Mouse (Mus musculus) cerebellum, adult 11-12 months (tissue): ENCODE measurements around the gene Naa35.

Source experiments
- DNase-seq: peaks from one replicate; pipeline ENCODE4 v3.0.0; 2022

Gene Naa35

GRCm38 (mm10) chr13:59639368-59640177 is 54.5 kb downstream of the Naa35 start:
- DNase-seq: peak; percentile 38

DNA sequence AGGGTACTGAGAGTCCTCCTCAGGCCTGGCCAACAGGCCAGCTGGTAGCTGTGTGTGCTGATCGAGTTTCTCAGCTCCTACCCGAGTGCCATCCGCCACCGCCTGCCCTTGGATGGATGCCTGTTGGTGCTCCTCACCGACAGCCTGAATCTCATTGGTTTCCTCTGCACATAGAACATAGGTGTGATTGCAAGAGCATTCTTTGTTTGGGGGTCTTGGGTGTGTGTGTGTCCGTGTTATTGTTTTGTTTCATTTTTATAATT is 55.0 kb downstream of the Naa35 start:
- DNase-seq: peak; percentile 96

DNA sequence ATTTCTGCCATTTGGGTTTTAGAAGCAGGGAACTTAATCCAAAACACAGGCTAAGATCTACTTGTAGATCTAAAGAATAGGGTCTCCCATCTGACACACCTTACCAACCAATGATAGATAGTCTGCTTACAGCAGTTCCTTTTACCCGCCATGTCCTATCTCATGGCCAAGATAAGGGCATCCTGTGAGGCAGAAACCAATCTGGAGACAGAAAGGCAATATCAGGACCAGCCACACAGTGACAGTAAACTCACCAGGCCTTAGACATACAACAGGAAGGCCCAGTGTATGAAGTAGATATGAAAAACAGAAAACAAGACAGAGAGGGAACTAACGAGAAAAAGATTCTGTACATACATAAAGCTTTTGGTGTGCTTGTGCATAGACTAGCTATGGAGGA is 57.8 kb downstream of the Naa35 start:
- no peak for DNase-seq

- DNase-seq: peak; percentile 8
These were observed 60.4 kb downstream of the Naa35 start for GRCm38 (mm10) chr13:59645491-59645890.

- DNase-seq: peak; percentile 42
These were observed 61.7 kb downstream of the Naa35 start for GRCm38 (mm10) chr13:59646674-59647244.

GRCm38 (mm10) chr13:59647484-59647883 is 62.4 kb downstream of the Naa35 start:
- DNase-seq: no peak

- DNase-seq: peak; percentile 70
These were observed 63.5 kb downstream of the Naa35 start for GRCm38 (mm10) chr13:59648598-59648997.

GRCm38 (mm10) chr13:59649781-59650180 is 64.7 kb downstream of the Naa35 start:
- DNase-seq: no peak

GRCm38 (mm10) chr13:59652651-59653050 is 67.6 kb downstream of the Naa35 start:
- DNase-seq: no peak

DNA sequence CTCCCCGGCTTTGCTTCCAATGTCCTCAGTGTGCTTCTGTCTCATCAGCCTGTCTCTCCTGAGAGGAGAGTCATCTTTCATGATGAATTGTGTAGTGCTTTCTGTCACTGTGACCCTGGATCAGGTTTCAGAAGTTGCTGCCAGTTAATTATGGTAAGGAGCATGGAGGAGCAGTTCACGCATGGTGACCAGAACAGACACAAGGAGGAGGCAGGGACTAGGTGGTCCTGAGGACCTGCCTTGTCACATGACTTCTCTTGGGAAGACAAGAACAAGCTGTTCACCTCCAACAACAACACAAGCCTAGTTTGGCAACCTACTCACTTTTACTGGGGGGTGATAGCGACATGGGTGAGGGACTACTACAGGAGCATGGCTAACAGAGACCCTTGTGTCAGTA is 68.1 kb downstream of the Naa35 start:
- DNase-seq: no peak

DNA sequence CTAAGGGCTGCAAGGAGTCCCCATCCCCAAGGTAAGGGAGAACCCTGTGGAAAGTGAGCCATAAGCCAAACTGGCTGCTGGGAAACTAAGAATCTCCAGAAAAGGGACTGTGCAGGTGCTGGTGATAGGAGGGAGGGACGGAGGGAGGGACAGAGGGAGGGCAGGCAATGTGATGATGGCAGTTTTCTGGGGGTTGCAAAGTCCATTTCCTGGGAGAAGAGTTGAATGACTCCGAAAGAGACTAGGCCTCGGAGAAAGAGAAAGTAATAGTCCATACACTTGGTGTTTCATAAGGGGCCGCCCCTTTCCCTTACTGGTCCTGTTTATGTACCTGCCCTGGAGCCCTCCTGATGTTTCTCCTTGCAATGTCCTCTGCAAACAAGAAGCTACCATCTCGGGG is 69.4 kb downstream of the Naa35 start:
- DNase-seq: no peak

GRCm38 (mm10) chr13:59655718-59656315 is 70.8 kb downstream of the Naa35 start:
- no peak for DNase-seq

DNA sequence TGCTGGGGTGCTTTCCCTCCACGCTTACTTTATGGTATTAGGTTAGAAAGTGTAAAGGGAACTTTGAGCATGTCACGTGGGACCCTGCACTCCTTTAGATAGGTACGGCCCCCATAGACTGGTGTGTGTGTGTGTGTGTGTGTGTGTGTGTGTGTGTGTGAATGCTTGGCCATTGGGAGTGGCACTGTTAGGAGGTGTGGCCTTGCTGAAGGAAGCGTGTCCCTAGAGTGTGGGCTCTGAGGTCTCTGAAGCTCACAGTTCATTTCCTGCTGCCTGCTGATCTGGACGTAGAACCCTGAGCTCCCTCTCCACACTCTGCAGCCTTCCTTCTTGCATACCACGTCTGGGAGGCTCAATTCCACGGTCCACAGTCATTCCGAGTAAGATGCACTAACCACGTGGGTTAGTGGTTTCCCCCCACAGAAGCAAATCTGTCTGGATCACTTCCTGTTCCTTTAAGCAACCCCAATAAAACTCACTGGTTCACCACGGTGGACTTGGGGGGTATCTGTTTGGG is 71.3 kb downstream of the Naa35 start:
- no peak for DNase-seq

DNA sequence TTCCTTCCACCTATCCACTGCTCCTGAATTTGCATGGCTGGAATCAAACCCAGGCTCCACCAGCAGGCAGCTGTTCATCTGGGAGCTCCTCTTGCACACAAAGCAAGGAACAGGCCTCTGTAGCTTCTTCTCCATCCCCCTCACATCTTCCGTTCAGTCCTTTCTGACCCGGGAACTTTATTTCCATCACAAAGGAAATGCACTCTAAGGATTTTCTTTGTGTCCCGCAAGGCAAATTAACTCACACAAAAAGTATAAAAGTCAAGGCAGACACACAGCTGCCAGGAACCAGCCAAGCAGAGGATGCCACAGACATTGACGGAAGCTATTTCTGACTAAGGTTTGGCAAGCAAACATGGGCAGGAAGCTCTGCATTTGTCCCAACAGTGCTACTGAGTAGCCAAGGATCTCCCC is 71.9 kb downstream of the Naa35 start:
- no peak for DNase-seq

DNA sequence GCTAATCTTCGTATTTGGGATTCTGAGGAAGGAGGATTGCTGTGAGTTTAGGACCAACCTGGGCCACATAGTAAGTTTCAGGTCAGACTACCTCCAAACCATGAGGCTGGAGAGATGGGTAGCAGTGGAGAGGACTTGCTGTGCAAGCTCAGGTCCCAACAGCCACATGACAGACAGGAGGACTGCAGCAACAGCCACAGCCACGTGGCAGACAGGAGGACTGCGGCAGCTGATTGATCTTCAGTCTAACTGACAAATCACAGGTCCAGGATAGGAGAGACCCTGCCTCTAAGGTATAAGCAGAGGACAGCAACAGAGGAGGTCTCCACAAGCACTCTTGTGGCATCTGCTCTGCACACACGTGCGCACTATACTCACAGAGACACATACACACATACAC is 72.7 kb downstream of the Naa35 start:
- no peak for DNase-seq

- no peak for DNase-seq
These were observed 75.3 kb downstream of the Naa35 start for GRCm38 (mm10) chr13:59660371-59660770.

DNA sequence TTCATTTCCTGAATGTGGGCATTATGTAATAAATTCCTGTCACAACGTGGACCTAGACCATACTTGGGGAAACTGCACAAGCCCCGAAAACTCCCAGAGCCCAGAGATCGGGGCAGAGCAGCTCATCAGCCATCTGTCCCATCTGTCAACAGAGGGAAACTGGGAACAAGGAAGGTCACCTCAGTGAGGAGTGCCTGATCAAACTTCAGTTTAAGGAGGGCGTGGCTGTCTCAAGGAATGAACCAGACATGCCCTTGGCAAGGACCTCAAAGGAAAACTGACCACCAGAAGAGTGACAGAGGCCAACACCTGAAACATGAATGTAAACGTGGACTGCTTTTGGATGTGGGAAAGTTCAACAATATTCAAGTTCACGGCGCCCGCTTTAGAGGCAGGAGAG is 76.3 kb downstream of the Naa35 start:
- DNase-seq: peak; percentile 5

DNA sequence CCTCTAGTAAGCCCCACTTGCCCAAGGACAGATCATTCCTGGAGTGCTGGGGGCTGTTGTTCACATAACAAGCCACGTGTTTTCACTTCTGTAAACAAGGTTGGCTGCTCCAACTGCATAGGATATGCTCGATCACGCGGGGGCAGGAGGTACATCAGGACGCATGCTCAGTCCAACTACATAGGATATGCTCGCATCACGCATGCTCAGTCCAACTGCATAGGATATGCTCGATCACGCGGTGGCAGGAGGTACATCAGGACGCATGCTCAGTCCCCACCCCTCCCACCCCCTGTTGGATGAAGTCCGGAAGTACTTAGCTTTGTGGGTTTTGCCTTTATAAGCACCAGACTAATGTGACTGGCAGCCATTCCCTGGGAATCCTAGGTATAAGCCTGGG is 76.9 kb downstream of the Naa35 start:
- no peak for DNase-seq

- DNase-seq: no peak
These were observed 79.1 kb downstream of the Naa35 start for GRCm38 (mm10) chr13:59663939-59664712.

GRCm38 (mm10) chr13:59667763-59668162 is 82.7 kb downstream of the Naa35 start:
- DNase-seq: no peak

DNA sequence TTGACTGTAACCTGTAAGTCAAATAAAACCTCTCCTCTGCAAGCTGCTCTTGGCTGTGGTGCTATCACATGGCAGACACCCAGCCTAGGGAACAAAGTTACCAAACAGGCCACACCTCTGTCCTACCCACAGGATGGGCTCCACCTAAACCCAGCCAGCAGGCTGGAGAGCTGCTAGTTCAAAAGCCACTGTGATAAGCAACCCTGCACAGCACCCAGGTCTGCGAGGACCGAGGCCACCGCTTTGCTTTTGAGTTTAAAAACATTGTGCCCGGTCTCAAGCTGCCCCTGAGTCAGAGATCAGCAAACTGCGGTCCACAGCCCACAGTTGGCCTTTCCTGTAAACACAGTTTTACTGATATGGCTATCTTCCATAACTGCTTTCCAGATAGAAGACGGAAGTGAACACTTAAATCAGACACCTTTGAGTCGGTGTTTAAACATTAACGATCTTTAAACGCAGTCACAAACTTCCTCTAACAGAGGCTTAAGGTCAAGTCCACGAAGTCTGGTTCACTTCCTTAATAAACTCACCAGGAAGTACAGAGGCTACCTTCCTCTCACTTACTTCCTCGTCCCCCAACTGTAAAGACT is 83.5 kb downstream of the Naa35 start:
- no peak for DNase-seq

- no peak for DNase-seq
These were observed 84.9 kb downstream of the Naa35 start for GRCm38 (mm10) chr13:59669946-59670345.

- no peak for DNase-seq
These were observed 86.5 kb downstream of the Naa35 start for GRCm38 (mm10) chr13:59671521-59671920.
